8 mouse cellular contexts compared by ENCODE assay signal in genomic region chr9:62531459-62532275, GRCm38 (mm10). TPM values are rescaled to one million over a fixed set of nuclear protein-coding genes. Genes with fewer than 3 reads are reported as not detected.
DNase-seq lines count a peak whose midpoint lies in the region; ATAC-seq lines count a peak whose summit lies in the region.

No protein-coding gene starts in this region.

- H3K36me3 ChIP-seq in heart, embryonic 10.5 days, result no peaks in the 10 kb centered on the region
- no peaks in the 10 kb centered on the region for H3K36me3 ChIP-seq in stomach, embryonic 16.5 days (ENCODE audit: control insufficient read depth, insufficient read depth, low read length)

- WGBS in heart, embryonic 10.5 days, result 43% methylated on average over 12 of the region's 12 CpGs
- 42% methylated on average over 12 of the region's 12 CpGs for WGBS in stomach, embryonic 16.5 days

- H3K4me2 ChIP-seq in stomach, embryonic 16.5 days (ENCODE audit: low read depth, low read length), result no peak overlapping the region

- H3K27me3 ChIP-seq in heart, embryonic 10.5 days (ENCODE audit: insufficient read depth, poor library complexity, severe bottlenecking), result peaks cover 36% of the 10 kb centered on the region
- H3K27me3 ChIP-seq in stomach, embryonic 16.5 days (ENCODE audit: control insufficient read depth, insufficient read depth, low read length), result no peaks in the 10 kb centered on the region; the same call in 1 of the 2 replicates

- H3K4me3 ChIP-seq in heart, embryonic 10.5 days, result peak overlapping the region; percentile 22; the same call in 1 of the 2 replicates
- H3K4me3 ChIP-seq in stomach, embryonic 16.5 days (replicated peaks; ENCODE audit: low read length), result no peak overlapping the region

- DNase-seq in ovary, postnatal 36 days (ENCODE audit: low spot score), result peak; percentile 53
- no peak for DNase-seq in ovary, postnatal 14 days (ENCODE audit: low spot score)
- peak; percentile 79 for DNase-seq in embryo, embryonic 10.5 days (ENCODE audit: low spot score)
- DNase-seq in heart, embryonic 10.5 days (ENCODE audit: low spot score), result no peak
- DNase-seq in layer of hippocampus, adult 9-11 months, result peak; percentile 88
- DNase-seq in urinary bladder, postnatal 10 days (ENCODE audit: low spot score), result no peak

- peaks cover 49% of the 10 kb centered on the region for H3K4me1 ChIP-seq in heart, embryonic 10.5 days
- peaks cover 22% of the 10 kb centered on the region for H3K4me1 ChIP-seq in stomach, embryonic 16.5 days (ENCODE audit: control insufficient read depth, insufficient read depth, low read length)

- H3K9me3 ChIP-seq in heart, embryonic 10.5 days, result no peaks in the 10 kb centered on the region
- no peaks in the 10 kb centered on the region for H3K9me3 ChIP-seq in stomach, embryonic 16.5 days (replicated peaks; ENCODE audit: control insufficient read depth, low read length)

- peak overlapping the region; percentile 24; the same call in 1 of the 2 replicates for H3K9ac ChIP-seq in stomach, embryonic 16.5 days (ENCODE audit: low read length)

- ATAC-seq in megakaryocyte, adult 5-6 weeks (ENCODE audit: poor library complexity, severe bottlenecking), result 0 out of 2 replicates have a peak, but pooled peaks have one; percentile 21
- peak; percentile 66 for ATAC-seq in stomach, embryonic 16.5 days (ENCODE audit: insufficient read depth, low FRiP score)

- peak overlapping the region; percentile 74 for H3K27ac ChIP-seq in heart, embryonic 10.5 days
- peak overlapping the region; percentile 60 for H3K27ac ChIP-seq in stomach, embryonic 16.5 days (ENCODE audit: low read length)

RNA-seq across cellular contexts. Expression of gene Coro2b, which starts 5.2 kb away (rescaled TPM):
- 6.0 and 6.3 TPM in 2 replicates for polyA plus RNA-seq in heart, embryonic 10.5 days (2016; fragmentation: Nextera tagmentation; extraction: Ambion mirVana)
- 0.11 and 0.18 TPM in 2 replicates for total RNA-seq in megakaryocyte, adult 5-6 weeks (2015)
- total RNA-seq in megakaryocyte, adult 5-6 weeks (2017), result 0.22 TPM in 1 of 2 replicates, not detected in the other
- polyA plus RNA-seq in stomach, embryonic 16.5 days (2015; fragmentation: Nextera tagmentation; extraction: Ambion mirVana), result 9.8 and 10.4 TPM in 2 replicates

Comparison
In these comparisons a context has a peak if more than half of its experiments do, and no peak if none do; other contexts are left out.
1. DNase-seq: peak in ovary, postnatal 36 days (single experiment), embryo, embryonic 10.5 days (single experiment) and layer of hippocampus, adult 9-11 months (single experiment); none in ovary, postnatal 14 days (single experiment), heart, embryonic 10.5 days (single experiment) and urinary bladder, postnatal 10 days (single experiment).